Mouse (Mus musculus): Measurements from ENCODE around the gene Kiss1r. TPM values are rescaled to one million over a fixed set of nuclear protein-coding genes. Genes with fewer than 3 reads are reported as not detected.
A peak's percentile ranks its signal among the peaks of the same experiment; 100 is the strongest.

Kiss1r gene
- total RNA-seq, 2 experiments from 2014 or later, result 5.6 to 7.1 TPM

- TF ChIP-seq CTCF (conservative IDR thresholded peaks at IDR 0.05), result no peak
- peak within 1 kb of the TSS; percentile 100 for H3K27ac ChIP-seq
- H3K4me3 ChIP-seq, result peak within 1 kb of the TSS; percentile 99
- peak; percentile 93 to 96 for DNase-seq (ENCODE audit: low spot score in 2 of 2)
Measured at GRCm38 (mm10) chr10:79908167-79909091, 8.3 kb upstream of the Kiss1r start, which contains the start of gene Med16. Gene Med16, minus strand, starts transcription at chr10:79908923.

GRCm38 (mm10) chr10:79909092-79909922 lies 7.5 kb upstream of the Kiss1r start:
- Histone ChIP-seq H3K27ac (peak overlapping the region; percentile 100), H3K4me3 (peak overlapping the region; percentile 99)
- DNase-seq (ENCODE audit: low spot score in 2 of 2), result peak; percentile 57 to 78
- no peak for TF ChIP-seq CTCF (conservative IDR thresholded peaks at IDR 0.05)

- Histone ChIP-seq H3K27ac (peak within 1 kb of the TSS; percentile 100), H3K4me3 (no peak within 1 kb of the TSS)
- DNase-seq (ENCODE audit: low spot score in 2 of 2), result no peak
- TF ChIP-seq CTCF (conservative IDR thresholded peaks at IDR 0.05), result no peak
Measured at GRCm38 (mm10) chr10:79910556-79910955, 6.2 kb upstream of the Kiss1r start, which contains the start of gene Gm26602. Gene Gm26602, plus strand, starts transcription at chr10:79910856.

DNA sequence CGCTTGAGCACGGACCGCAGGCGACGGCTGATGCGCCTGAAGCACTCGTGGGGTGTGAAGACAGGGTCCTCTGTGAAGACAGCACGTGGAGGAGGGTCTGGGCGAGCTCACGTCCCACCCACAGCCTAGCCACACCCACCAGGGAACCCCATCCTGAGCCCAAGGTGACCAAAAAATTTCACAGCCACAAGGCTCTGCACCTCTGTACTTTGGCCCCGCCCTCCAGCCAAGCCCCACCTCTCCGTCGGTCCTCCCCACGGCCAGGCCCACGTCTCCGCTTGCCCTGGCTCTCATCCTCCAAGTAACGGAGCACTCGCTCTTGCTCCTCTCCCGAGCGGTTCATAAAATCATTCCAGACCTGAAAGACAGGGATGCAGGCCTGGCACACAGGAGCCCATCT lies 4.4 kb upstream of the Kiss1r start:
- TF ChIP-seq CTCF (conservative IDR thresholded peaks at IDR 0.05), result no peak
- no peak overlapping the region for H3K27ac ChIP-seq
- no peak overlapping the region for H3K4me3 ChIP-seq
- no peak for DNase-seq (ENCODE audit: low spot score in 2 of 2)

DNA sequence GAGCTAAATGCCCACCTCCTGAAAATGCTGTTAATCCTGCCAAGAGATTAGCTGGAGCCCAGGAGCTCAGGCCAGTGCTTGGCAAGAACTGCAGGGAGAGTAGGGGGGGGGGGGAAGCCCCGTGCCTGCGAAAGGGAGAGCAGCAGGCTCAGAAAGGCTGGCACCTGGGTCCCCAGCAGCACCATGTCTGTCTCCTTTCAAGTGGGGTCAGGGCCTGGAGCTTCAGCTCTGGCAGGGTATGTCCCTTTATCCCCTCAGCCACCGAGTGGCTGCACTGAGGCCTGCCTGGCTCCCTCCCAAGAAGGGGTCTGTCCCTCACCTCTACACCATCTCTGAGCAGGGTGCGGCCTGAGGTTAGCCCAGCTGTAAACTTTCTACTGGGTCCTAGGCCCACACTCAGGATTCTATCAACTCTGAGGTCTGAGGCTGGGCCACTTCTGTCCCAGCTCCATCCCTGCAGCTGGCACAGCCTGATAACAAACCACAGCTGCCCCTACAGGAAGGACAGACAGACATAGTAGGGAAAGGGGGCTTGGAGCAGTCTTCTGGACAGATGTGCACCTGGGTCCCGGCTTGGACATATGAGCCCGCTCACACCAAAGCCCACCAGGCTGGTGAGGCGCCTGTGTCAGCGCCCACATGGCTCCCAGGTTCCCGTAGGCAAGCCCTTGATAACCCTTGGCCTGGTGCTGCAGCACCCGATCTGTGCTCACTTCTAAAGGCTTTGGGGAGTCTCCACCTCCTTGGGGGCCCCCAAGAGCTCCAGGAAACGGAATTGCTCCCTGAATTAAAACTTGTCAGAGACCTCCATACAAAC lies 2.4 kb upstream of the Kiss1r start:
- Histone ChIP-seq H3K4me3 (peak overlapping the region; percentile 90), H3K27ac (peak overlapping the region; percentile 43; the same call in 1 of the 2 replicates)
- DNase-seq (ENCODE audit: low spot score in 2 of 2), result no peak
- TF ChIP-seq CTCF (conservative IDR thresholded peaks at IDR 0.05), result no peak

DNA sequence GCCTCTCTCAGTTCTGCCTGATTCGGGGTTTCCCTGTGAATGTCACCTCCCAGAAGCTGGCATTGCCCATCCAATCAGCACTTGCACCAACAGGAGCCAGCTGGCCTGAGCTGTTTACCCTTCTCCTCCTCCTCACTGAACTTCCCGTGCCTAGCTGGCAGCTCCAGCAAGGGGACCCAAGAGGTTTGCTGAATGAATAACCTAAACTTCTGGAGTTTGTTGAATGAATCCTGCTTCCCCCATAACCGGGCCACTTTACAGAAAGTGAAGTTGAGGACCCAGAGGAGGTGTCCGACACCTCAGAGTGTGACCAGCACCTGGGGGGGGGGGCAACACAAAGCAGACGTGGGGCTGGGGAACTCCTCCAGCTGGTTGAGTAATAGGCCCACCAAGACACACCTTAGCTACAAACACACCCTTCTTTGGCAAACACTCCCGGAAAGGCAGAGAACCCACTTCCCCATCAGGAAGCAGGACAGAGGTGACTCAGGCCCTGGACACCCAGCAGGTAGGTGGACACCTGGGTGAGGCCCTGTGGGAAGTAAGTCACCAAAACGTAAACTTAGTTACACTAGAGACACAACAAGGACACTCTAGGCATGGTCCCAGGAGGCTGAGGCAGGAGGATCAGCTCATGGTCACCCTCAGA lies 1.7 kb upstream of the Kiss1r start:
- no peak for DNase-seq (ENCODE audit: low spot score in 2 of 2)
- TF ChIP-seq CTCF (conservative IDR thresholded peaks at IDR 0.05), result no peak
- H3K4me3 ChIP-seq, result peak overlapping the region; percentile 90
- peak overlapping the region; percentile 97 for H3K27ac ChIP-seq

GRCm38 (mm10) chr10:79916081-79916480 lies 690 bp upstream of the Kiss1r start:
- no peak for DNase-seq (ENCODE audit: low spot score in 2 of 2)
- TF ChIP-seq CTCF (conservative IDR thresholded peaks at IDR 0.05), result no peak
- H3K27ac ChIP-seq, result peak overlapping the region; percentile 97
- H3K4me3 ChIP-seq, result peak overlapping the region; percentile 90

DNA sequence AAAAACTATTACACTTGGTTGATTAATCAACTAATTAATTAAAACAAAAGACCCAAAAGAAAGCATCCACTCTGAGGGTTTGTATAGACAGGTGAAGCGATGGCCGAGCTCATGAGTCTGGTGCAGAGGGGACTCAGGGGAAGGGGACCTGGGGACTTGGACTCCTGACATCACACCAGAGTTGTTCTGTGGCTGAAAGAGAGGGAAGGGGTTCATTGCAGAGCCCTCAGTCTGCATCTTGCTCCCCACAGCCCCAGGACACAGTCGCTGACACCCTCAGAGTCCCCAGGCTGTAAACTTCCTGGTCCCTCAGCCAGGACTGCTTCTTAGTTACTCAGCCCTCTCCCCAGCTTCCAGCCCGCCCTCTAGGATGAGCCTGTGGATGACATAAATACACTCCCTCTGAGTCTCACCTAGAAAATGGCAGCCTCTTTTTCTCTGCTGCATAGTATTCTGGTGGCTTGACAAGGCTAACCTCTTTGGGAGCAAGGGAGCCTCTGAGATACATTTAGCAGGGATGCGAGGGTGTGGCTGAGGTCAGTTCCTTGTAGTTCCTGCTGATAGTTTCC lies 845 bp downstream of the Kiss1r start:
- Histone ChIP-seq H3K27ac (peak overlapping the region; percentile 97), H3K4me3 (peak overlapping the region; percentile 90)
- no peak for TF ChIP-seq CTCF (conservative IDR thresholded peaks at IDR 0.05)
- DNase-seq (ENCODE audit: low spot score in 2 of 2), result no peak

DNA sequence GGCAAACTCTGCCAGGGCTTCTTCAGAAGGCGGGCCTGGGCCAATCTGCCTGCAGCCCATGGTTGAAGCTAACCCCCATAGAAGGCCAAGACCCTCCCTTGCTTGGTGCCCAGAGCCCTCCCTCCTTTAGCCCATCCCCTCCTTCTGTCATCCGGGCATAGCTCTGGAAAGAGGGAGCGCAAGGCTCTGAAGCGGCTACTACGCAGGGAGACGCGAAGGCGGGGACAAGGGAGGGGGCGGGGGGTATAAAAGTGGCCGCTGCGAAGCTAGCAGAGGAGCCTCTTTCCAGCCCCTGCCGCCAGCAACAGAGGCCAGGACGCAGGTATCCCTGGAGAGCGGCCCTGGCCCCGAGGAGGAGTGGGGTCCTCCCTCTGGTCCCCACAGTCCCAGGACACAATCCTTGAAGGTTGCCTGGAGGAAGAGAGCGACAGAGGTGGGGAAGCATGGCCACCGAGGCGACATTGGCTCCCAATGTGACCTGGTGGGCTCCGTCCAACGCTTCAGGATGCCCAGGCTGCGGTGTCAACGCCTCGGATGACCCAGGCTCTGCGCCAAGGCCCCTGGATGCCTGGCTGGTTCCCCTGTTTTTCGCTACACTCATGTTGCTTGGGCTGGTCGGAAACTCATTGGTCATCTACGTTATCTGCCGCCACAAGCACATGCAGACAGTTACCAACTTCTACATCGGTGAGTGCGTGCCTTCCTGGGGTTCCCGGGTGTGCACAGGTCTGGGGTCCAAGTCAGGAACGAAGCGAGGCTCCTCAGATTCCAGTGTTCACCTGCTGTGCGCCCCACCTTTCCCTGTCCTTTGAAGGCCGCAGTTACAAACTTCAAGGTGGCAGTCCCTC lies 1.7 kb downstream of the Kiss1r start:
- DNase-seq (ENCODE audit: low spot score in 2 of 2), result no peak
- TF ChIP-seq CTCF (conservative IDR thresholded peaks at IDR 0.05), result no peak
- Histone ChIP-seq H3K4me3 (peak overlapping the region; percentile 22; the same call in 1 of the 2 replicates), H3K27ac (no peak overlapping the region)

DNA sequence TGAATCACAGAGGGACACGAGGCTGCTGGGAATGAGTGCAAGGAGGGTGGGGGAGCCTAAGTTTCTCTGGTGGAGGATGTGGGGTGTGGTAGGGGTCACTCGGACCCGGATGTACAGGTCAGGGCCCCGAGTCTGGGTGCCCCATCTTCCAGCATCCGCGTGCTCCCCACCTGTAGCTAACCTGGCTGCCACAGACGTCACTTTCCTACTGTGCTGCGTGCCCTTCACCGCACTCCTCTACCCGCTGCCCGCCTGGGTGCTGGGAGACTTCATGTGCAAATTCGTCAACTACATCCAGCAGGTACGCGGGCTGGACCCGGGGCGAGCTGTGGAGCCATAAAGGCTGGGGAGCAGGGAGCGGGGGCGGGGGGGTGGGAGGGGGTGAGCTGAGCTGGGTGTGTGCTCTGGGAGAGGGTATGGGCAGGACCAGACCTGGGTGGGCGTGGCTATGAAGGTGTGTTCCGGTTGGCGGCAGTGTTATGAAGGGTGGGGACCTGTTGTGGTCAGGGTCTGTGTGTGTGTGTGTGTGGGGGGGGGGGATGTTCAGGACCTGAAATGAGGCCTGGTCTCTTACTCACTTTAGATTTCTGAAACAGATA lies 2.6 kb downstream of the Kiss1r start:
- Histone ChIP-seq H3K4me3 (no peak overlapping the region), H3K27ac (no peak overlapping the region)
- no peak for DNase-seq (ENCODE audit: low spot score in 2 of 2)
- TF ChIP-seq CTCF (conservative IDR thresholded peaks at IDR 0.05), result no peak

All from layer of hippocampus, adult 2 months (tissue).